Mouse (Mus musculus): ENCODE measurements around the gene Zscan10. TPM values are rescaled to one million over a fixed set of nuclear protein-coding genes. Genes with fewer than 3 reads are reported as not detected.

Zscan10 gene
- polyA plus RNA-seq, 1 experiment, result not detected

DNA sequence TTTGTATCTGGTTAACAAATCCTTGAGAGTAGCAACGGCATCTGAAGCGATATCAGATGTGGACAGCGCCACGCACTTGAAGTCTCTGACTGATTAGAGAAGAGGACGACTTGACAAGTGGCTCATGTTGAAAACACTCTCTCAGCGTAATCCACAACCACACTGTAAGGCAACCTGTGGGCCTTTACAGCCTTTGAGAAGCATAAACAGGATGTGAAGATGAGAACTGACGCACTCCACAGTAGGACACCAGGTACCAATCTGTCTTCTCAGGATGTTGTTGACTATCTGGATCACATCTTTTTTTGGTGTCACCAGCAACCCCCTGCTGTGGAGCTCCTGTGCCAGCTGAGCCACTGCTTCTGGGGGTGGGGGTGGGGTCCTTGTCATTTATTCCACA is 19.7 kb downstream of the Zscan10 start:
- Histone ChIP-seq H3K9me3 (ENCODE audit: control insufficient read depth, low read length) (no peaks in the 10 kb centered on the region), H3K36me3 (ENCODE audit: control insufficient read depth) (no peaks in the 10 kb centered on the region), H3K4me1 (ENCODE audit: control insufficient read depth) (no peaks in the 10 kb centered on the region), H3K4me3 (replicated peaks) (no peak overlapping the region), H3K27me3 (ENCODE audit: control insufficient read depth) (peaks cover 13% of the 10 kb centered on the region)
- TF ChIP-seq TAL1 (IDR thresholded peaks at IDR 0.05; ENCODE audit: low read length), result no peak
- no peak for TF ChIP-seq GATA1 (IDR thresholded peaks at IDR 0.05; ENCODE audit: low read length)

DNA sequence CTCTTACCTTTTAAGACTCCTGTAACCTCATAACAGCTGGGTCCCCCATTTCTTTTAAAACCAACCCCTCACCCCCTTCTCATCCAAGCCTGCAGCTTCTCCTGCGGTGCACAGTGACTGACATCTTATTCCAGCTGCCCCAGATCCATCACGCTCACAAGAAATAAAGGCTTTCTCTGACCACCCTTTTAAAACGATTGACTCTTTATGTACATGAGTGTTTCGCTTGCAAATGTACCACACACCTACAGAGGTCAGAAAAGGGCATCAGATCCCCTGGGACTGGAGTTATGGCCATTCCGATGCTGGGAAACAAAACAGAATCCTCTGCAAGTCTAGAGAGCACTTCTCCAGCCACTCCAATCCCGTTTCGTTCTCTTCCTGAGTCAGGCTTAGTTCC is 27.2 kb downstream of the Zscan10 start:
- H3K27me3 ChIP-seq (ENCODE audit: control insufficient read depth), result peaks cover 4% of the 10 kb centered on the region; the same call in 1 of the 2 replicates
- no peak overlapping the region for H3K4me3 ChIP-seq (replicated peaks)
- H3K36me3 ChIP-seq (ENCODE audit: control insufficient read depth), result no peaks in the 10 kb centered on the region
- H3K4me1 ChIP-seq (ENCODE audit: control insufficient read depth), result no peaks in the 10 kb centered on the region
- TF ChIP-seq GATA1 (IDR thresholded peaks at IDR 0.05; ENCODE audit: low read length), result no peak
- TF ChIP-seq TAL1 (IDR thresholded peaks at IDR 0.05; ENCODE audit: low read length), result no peak
- H3K9me3 ChIP-seq (ENCODE audit: control insufficient read depth, low read length), result no peaks in the 10 kb centered on the region

DNA sequence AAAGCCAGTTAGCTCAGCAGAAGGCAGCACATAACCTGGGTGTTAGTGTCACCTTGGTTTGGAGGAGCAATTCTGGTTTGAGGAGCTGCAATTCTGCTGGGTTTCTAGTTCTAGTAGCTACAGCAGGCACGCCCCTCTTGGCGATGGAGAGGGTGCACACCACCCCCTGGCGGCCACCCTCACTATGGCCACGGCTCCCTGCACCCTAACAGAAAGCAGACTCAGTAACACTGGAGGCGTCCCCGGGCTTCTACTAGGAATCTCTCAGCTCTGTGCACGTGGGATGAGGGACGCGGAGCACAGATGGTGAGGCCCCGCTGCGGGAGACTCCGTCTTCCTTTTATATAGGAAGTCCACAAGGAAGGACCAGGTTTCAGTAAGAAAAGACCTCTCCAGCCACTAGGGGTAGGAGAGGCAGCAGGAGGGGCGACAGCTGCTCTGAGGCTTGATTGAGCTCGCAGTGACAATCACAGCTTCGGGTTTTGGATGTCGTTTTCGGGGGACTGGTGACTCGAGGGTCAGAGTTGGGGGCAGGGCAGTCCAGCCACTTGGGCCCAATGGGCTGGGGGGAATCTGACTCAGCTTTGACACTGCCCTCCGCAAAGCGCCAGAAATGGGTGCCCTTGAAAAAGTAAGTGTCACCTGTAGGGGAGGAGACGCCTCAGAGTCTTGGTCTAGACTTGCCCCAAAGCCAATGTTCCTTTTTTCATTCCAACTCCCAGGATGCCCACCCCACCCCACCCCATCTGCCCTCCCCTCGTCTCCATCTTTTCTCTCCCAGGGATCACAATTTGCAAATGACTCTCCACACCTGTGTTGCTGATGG is 29.8 kb downstream of the Zscan10 start:
- Histone ChIP-seq H3K36me3 (ENCODE audit: control insufficient read depth) (no peaks in the 10 kb centered on the region), H3K4me1 (ENCODE audit: control insufficient read depth) (no peaks in the 10 kb centered on the region), H3K4me3 (replicated peaks) (no peak overlapping the region), H3K27me3 (ENCODE audit: control insufficient read depth) (peaks cover 4% of the 10 kb centered on the region; the same call in 1 of the 2 replicates), H3K9me3 (ENCODE audit: control insufficient read depth, low read length) (no peaks in the 10 kb centered on the region)
- TF ChIP-seq GATA1 (IDR thresholded peaks at IDR 0.05; ENCODE audit: low read length) (no peak), TAL1 (IDR thresholded peaks at IDR 0.05; ENCODE audit: low read length) (no peak)

DNA sequence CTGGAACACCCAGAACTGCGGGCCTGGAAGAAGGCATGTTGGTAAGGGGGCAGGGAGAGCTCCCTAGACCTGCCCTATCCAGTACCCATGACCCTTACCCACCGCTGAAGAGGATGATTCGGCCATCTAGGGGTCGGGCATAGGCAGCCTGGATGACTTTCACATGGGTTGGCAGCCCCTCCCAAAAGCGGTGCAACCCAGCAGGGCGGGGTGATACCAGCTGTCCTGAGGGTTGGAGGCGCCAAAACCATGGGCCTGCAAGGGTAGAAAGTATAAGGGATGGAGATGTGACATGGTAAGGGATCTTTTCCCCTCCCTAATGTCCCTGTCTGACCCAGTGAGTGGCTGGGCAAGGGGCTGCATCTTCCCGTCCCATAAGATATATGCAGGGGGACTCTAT is 30.6 kb downstream of the Zscan10 start:
- H3K27me3 ChIP-seq (ENCODE audit: control insufficient read depth), result peaks cover 4% of the 10 kb centered on the region; the same call in 1 of the 2 replicates
- H3K36me3 ChIP-seq (ENCODE audit: control insufficient read depth), result no peaks in the 10 kb centered on the region
- no peaks in the 10 kb centered on the region for H3K9me3 ChIP-seq (ENCODE audit: control insufficient read depth, low read length)
- no peaks in the 10 kb centered on the region for H3K4me1 ChIP-seq (ENCODE audit: control insufficient read depth)
- TF ChIP-seq TAL1 (IDR thresholded peaks at IDR 0.05; ENCODE audit: low read length) (no peak), GATA1 (IDR thresholded peaks at IDR 0.05; ENCODE audit: low read length) (no peak)
- H3K4me3 ChIP-seq (replicated peaks), result no peak overlapping the region

- Histone ChIP-seq H3K4me1 (ENCODE audit: control insufficient read depth) (no peaks in the 10 kb centered on the region), H3K9me3 (ENCODE audit: control insufficient read depth, low read length) (no peaks in the 10 kb centered on the region; the same call in 1 of the 2 replicates), H3K27me3 (ENCODE audit: control insufficient read depth) (peaks cover 32% of the 10 kb centered on the region), H3K36me3 (ENCODE audit: control insufficient read depth) (no peaks in the 10 kb centered on the region), H3K4me3 (replicated peaks) (no peak within 1 kb of the TSS)
- TF ChIP-seq TAL1 (IDR thresholded peaks at IDR 0.05; ENCODE audit: low read length) (no peak), GATA1 (IDR thresholded peaks at IDR 0.05; ENCODE audit: low read length) (no peak)
Observed at GRCm38 (mm10) chr17:23644613-23645495, 44.2 kb downstream of the Zscan10 start, which contains the start of gene Mmp25. Mmp25 (minus strand) TSS chr17:23645277.

GRCm38 (mm10) chr17:23645894-23646293 is 45.2 kb downstream of the Zscan10 start:
- Histone ChIP-seq H3K4me1 (ENCODE audit: control insufficient read depth) (no peaks in the 10 kb centered on the region), H3K4me3 (replicated peaks) (no peak overlapping the region), H3K9me3 (ENCODE audit: control insufficient read depth, low read length) (no peaks in the 10 kb centered on the region; the same call in 1 of the 2 replicates), H3K36me3 (ENCODE audit: control insufficient read depth) (no peaks in the 10 kb centered on the region), H3K27me3 (ENCODE audit: control insufficient read depth) (peaks cover 32% of the 10 kb centered on the region)
- TF ChIP-seq GATA1 (IDR thresholded peaks at IDR 0.05; ENCODE audit: low read length) (no peak), TAL1 (IDR thresholded peaks at IDR 0.05; ENCODE audit: low read length) (no peak)

GRCm38 (mm10) chr17:23651363-23651762 is 50.7 kb downstream of the Zscan10 start:
- H3K4me1 ChIP-seq (ENCODE audit: control insufficient read depth), result no peaks in the 10 kb centered on the region
- peaks cover 6% of the 10 kb centered on the region for H3K27me3 ChIP-seq (ENCODE audit: control insufficient read depth)
- no peak overlapping the region for H3K4me3 ChIP-seq (replicated peaks)
- TF ChIP-seq TAL1 (IDR thresholded peaks at IDR 0.05; ENCODE audit: low read length) (no peak), GATA1 (IDR thresholded peaks at IDR 0.05; ENCODE audit: low read length) (no peak)
- no peaks in the 10 kb centered on the region for H3K9me3 ChIP-seq (ENCODE audit: control insufficient read depth, low read length)
- H3K36me3 ChIP-seq (ENCODE audit: control insufficient read depth), result no peaks in the 10 kb centered on the region

- Histone ChIP-seq H3K4me1 (ENCODE audit: control insufficient read depth) (no peaks in the 10 kb centered on the region), H3K9me3 (ENCODE audit: control insufficient read depth, low read length) (no peaks in the 10 kb centered on the region), H3K36me3 (ENCODE audit: control insufficient read depth) (no peaks in the 10 kb centered on the region), H3K4me3 (replicated peaks) (no peak overlapping the region), H3K27me3 (ENCODE audit: control insufficient read depth) (peaks cover 2% of the 10 kb centered on the region; the same call in 1 of the 2 replicates)
- TF ChIP-seq GATA1 (IDR thresholded peaks at IDR 0.05; ENCODE audit: low read length) (no peak), TAL1 (IDR thresholded peaks at IDR 0.05; ENCODE audit: low read length) (no peak)
Observed at GRCm38 (mm10) chr17:23653324-23653723, 52.7 kb downstream of the Zscan10 start.

GRCm38 (mm10) chr17:23654001-23654400 is 53.3 kb downstream of the Zscan10 start:
- no peak overlapping the region for H3K4me3 ChIP-seq (replicated peaks)
- no peak for TF ChIP-seq TAL1 (IDR thresholded peaks at IDR 0.05; ENCODE audit: low read length)
- TF ChIP-seq GATA1 (IDR thresholded peaks at IDR 0.05; ENCODE audit: low read length), result no peak
- H3K9me3 ChIP-seq (ENCODE audit: control insufficient read depth, low read length), result no peaks in the 10 kb centered on the region
- no peaks in the 10 kb centered on the region for H3K4me1 ChIP-seq (ENCODE audit: control insufficient read depth)
- H3K27me3 ChIP-seq (ENCODE audit: control insufficient read depth), result peaks cover 4% of the 10 kb centered on the region
- H3K36me3 ChIP-seq (ENCODE audit: control insufficient read depth), result no peaks in the 10 kb centered on the region
